Mouse (Mus musculus): ENCODE data around the gene Cdc6.

- TF ChIP-seq POLR2A (IDR thresholded peaks at IDR 0.05; ENCODE audit: control insufficient read depth, extremely low read depth, insufficient read depth, low read length, poor library complexity): no peak
- TF ChIP-seq CTCF (IDR thresholded peaks at IDR 0.05; ENCODE audit: borderline replicate concordance, control insufficient read depth, extremely low read depth, insufficient read depth, low read length, poor library complexity): no peak
These were observed 17.7 kb downstream of the Cdc6 start for GRCm38 (mm10) chr11:98925265-98925721.
